Comparison of ENCODE assay signal across 8 mouse cellular contexts in the genomic region with DNA sequence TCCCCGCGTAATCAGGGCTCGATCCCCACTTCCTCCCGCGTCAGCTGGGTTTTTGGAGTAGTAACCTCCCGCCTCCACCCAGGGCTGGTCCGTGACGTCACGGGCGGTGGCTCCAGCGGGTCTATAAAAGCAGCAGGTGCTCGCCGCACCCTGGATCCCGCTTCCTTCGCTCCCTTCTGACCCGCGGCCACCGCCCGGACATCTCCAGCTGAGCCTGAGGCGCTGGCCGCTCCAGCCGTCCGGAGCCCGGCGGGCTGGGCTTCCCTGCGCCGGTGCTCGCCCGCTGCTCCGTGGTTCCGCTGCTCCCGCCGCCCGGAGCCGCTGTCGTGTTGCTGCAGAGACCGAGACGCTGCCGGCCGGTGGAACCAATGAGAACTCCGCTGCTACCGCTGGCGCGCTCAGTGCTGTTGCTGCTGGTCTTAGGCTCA. TPM values are rescaled to one million over a fixed set of nuclear protein-coding genes. Genes with fewer than 3 reads are reported as not detected.
A peak's percentile ranks its signal among the peaks of the same experiment; 100 is the strongest.
DNase-seq lines count a peak whose midpoint lies in the region; ATAC-seq and TF ChIP-seq lines count a peak whose summit lies in the region.

Areg (plus strand) TSS at position 154 of the 428 bp plus-strand sequence.

- no peaks in the 10 kb centered on the region for H3K36me3 ChIP-seq in embryonic facial prominence, embryonic 10.5 days (replicated peaks)
- H3K36me3 ChIP-seq in heart, embryonic 12.5 days = no peaks in the 10 kb centered on the region
- H3K36me3 ChIP-seq in kidney, embryonic 14.5 days (ENCODE audit: control insufficient read depth, insufficient read depth, low read length) = no peaks in the 10 kb centered on the region
- H3K36me3 ChIP-seq in midbrain, embryonic 15.5 days (replicated peaks) = no peaks in the 10 kb centered on the region
- no peaks in the 10 kb centered on the region for H3K36me3 ChIP-seq in stomach, postnatal 0 days (ENCODE audit: control insufficient read depth, insufficient read depth, low read length)

- H3K9ac ChIP-seq in heart, embryonic 12.5 days = peak within 1 kb of the TSS; percentile 63
- H3K9ac ChIP-seq in kidney, embryonic 14.5 days (ENCODE audit: low read depth, low read length) = peak within 1 kb of the TSS; percentile 37; the same call in 1 of the 2 replicates
- peak within 1 kb of the TSS; percentile 48 for H3K9ac ChIP-seq in midbrain, embryonic 15.5 days
- H3K9ac ChIP-seq in stomach, postnatal 0 days (ENCODE audit: low read length) = peak within 1 kb of the TSS; percentile 55

- no peak for TF ChIP-seq EP300 in stomach, postnatal 0 days (optimal IDR thresholded peaks at IDR 0.05)

- under 1% methylated on average over 44 of the region's 44 CpGs for WGBS in cerebellum, adult 2 months
- WGBS in embryonic facial prominence, embryonic 10.5 days = under 1% methylated on average over 44 of the region's 44 CpGs
- WGBS in heart, embryonic 12.5 days = 1% methylated on average over 44 of the region's 44 CpGs
- WGBS in kidney, embryonic 14.5 days = under 1% methylated on average over 44 of the region's 44 CpGs
- WGBS in midbrain, embryonic 15.5 days = under 1% methylated on average over 44 of the region's 44 CpGs
- WGBS in stomach, postnatal 0 days = under 1% methylated on average over 44 of the region's 44 CpGs

- no peaks in the 10 kb centered on the region; the same call in 1 of the 2 replicates for H3K27me3 ChIP-seq in cerebellum, adult 2 months (ENCODE audit: control insufficient read depth, insufficient read depth, low read length)
- H3K27me3 ChIP-seq in embryonic facial prominence, embryonic 10.5 days (replicated peaks; ENCODE audit: low read depth, poor library complexity, severe bottlenecking) = peaks cover 38% of the 10 kb centered on the region
- peaks cover 19% of the 10 kb centered on the region for H3K27me3 ChIP-seq in heart, embryonic 12.5 days (replicated peaks)
- peaks cover 12% of the 10 kb centered on the region for H3K27me3 ChIP-seq in kidney, embryonic 14.5 days (ENCODE audit: control insufficient read depth, insufficient read depth, low read length)
- H3K27me3 ChIP-seq in midbrain, embryonic 15.5 days (replicated peaks) = peaks cover 22% of the 10 kb centered on the region
- H3K27me3 ChIP-seq in stomach, postnatal 0 days (ENCODE audit: control insufficient read depth, insufficient read depth, low read length) = no peaks in the 10 kb centered on the region

- peak; percentile 37 for DNase-seq in cerebellum, adult 2 months
- DNase-seq in cerebellum, adult 11-12 months = no peak
- DNase-seq in embryonic facial prominence, embryonic 10.5 days (ENCODE audit: low spot score) = peak; percentile 71
- DNase-seq in liver = peak; percentile 27
- peak; percentile 85 for DNase-seq in stomach, postnatal 0 days (ENCODE audit: low spot score)

- H3K4me1 ChIP-seq in cerebellum, adult 2 months (ENCODE audit: control insufficient read depth, insufficient read depth, low read length) = no peaks in the 10 kb centered on the region
- peaks cover 12% of the 10 kb centered on the region for H3K4me1 ChIP-seq in embryonic facial prominence, embryonic 10.5 days
- H3K4me1 ChIP-seq in heart, embryonic 12.5 days (replicated peaks) = no peaks in the 10 kb centered on the region; the same call in 1 of the 2 replicates
- H3K4me1 ChIP-seq in kidney, embryonic 14.5 days (ENCODE audit: control insufficient read depth, insufficient read depth, low read length) = no peaks in the 10 kb centered on the region
- peaks cover 4% of the 10 kb centered on the region for H3K4me1 ChIP-seq in midbrain, embryonic 15.5 days
- H3K4me1 ChIP-seq in stomach, postnatal 0 days (replicated peaks; ENCODE audit: control insufficient read depth, insufficient read depth) = no peaks in the 10 kb centered on the region

- TF ChIP-seq CTCF in cerebellum, adult 2 months (IDR thresholded peaks at IDR 0.05; ENCODE audit: borderline replicate concordance, insufficient read depth, low read depth, low read length) = no peak
- peak; percentile 46 for TF ChIP-seq CTCF in stomach, postnatal 0 days (IDR thresholded peaks at IDR 0.05; ENCODE audit: low read depth)

- peak within 1 kb of the TSS; percentile 39 for H3K4me3 ChIP-seq in cerebellum, adult 2 months (replicated peaks; ENCODE audit: insufficient read depth, low read depth, low read length)
- H3K4me3 ChIP-seq in embryonic facial prominence, embryonic 10.5 days = peak within 1 kb of the TSS; percentile 69
- H3K4me3 ChIP-seq in heart, embryonic 12.5 days = peak within 1 kb of the TSS; percentile 64
- peak within 1 kb of the TSS; percentile 48 for H3K4me3 ChIP-seq in kidney, embryonic 14.5 days (ENCODE audit: low read length)
- H3K4me3 ChIP-seq in midbrain, embryonic 15.5 days = peak within 1 kb of the TSS; percentile 82
- H3K4me3 ChIP-seq in stomach, postnatal 0 days (ENCODE audit: low read depth, low read length) = peak within 1 kb of the TSS; percentile 50

- H3K9me3 ChIP-seq in embryonic facial prominence, embryonic 10.5 days = no peaks in the 10 kb centered on the region
- no peaks in the 10 kb centered on the region for H3K9me3 ChIP-seq in heart, embryonic 12.5 days (replicated peaks)
- H3K9me3 ChIP-seq in kidney, embryonic 14.5 days (ENCODE audit: control insufficient read depth, low read length) = no peaks in the 10 kb centered on the region
- H3K9me3 ChIP-seq in midbrain, embryonic 15.5 days = no peaks in the 10 kb centered on the region
- H3K9me3 ChIP-seq in stomach, postnatal 0 days (ENCODE audit: control insufficient read depth, low read length) = no peaks in the 10 kb centered on the region

- TF ChIP-seq POLR2A in cerebellum, adult 2 months (IDR thresholded peaks at IDR 0.05; ENCODE audit: borderline replicate concordance, insufficient read depth, low read length) = no peak

- H3K27ac ChIP-seq in cerebellum, adult 2 months (ENCODE audit: insufficient read depth, low read length) = no peak within 1 kb of the TSS
- peak within 1 kb of the TSS; percentile 14 for H3K27ac ChIP-seq in embryonic facial prominence, embryonic 10.5 days (replicated peaks)
- no peak within 1 kb of the TSS for H3K27ac ChIP-seq in heart, embryonic 12.5 days (ENCODE audit: poor library complexity, severe bottlenecking)
- H3K27ac ChIP-seq in kidney, embryonic 14.5 days (ENCODE audit: low read depth, low read length) = no peak within 1 kb of the TSS
- H3K27ac ChIP-seq in midbrain, embryonic 15.5 days = no peak within 1 kb of the TSS
- peak within 1 kb of the TSS; percentile 20; the same call in 1 of the 2 replicates for H3K27ac ChIP-seq in stomach, postnatal 0 days (replicated peaks)

- H3K4me2 ChIP-seq in heart, embryonic 12.5 days = peak within 1 kb of the TSS; percentile 89
- H3K4me2 ChIP-seq in kidney, embryonic 14.5 days (replicated peaks; ENCODE audit: low read depth, low read length) = peak within 1 kb of the TSS; percentile 95
- peak within 1 kb of the TSS; percentile 98 for H3K4me2 ChIP-seq in midbrain, embryonic 15.5 days
- H3K4me2 ChIP-seq in stomach, postnatal 0 days (replicated peaks; ENCODE audit: low read depth) = peak within 1 kb of the TSS; percentile 76

- peak; percentile 63 for ATAC-seq in heart, embryonic 12.5 days (ENCODE audit: insufficient number of reproducible peaks, low FRiP score)
- ATAC-seq in kidney, embryonic 14.5 days (ENCODE audit: low FRiP score, low TSS enrichment) = peak; percentile 86
- peak; percentile 96 for ATAC-seq in midbrain, embryonic 15.5 days (replicated peaks)
- ATAC-seq in stomach, postnatal 0 days (ENCODE audit: low FRiP score, low TSS enrichment) = peak; percentile 89

RNA-seq across cellular contexts. Expression of gene Areg, which starts in this region (rescaled TPM):
- polyA plus RNA-seq in cerebellum, adult 2 months (2012; rRNA removed) = 0.08 TPM in 2 replicates
- 0.16 TPM in 1 of 2 replicates, not detected in the other for polyA plus RNA-seq in embryonic facial prominence, embryonic 10.5 days (2016; fragmentation: Nextera tagmentation; extraction: Ambion mirVana)
- 0.37 and 0.51 TPM in 2 replicates for polyA plus RNA-seq in heart, embryonic 12.5 days (2016; fragmentation: Nextera tagmentation; extraction: Ambion mirVana)
- polyA plus RNA-seq in kidney, embryonic 14.5 days (2014; fragmentation: Nextera tagmentation; extraction: Ambion mirVana) = 0.18 TPM in 1 of 2 replicates, not detected in the other
- polyA plus RNA-seq in midbrain, embryonic 15.5 days (2015; fragmentation: Nextera tagmentation; extraction: Ambion mirVana) = 0.14 and 0.36 TPM in 2 replicates
- 14.4 and 14.9 TPM in 2 replicates for polyA plus RNA-seq in stomach, postnatal 0 days (2015; fragmentation: Nextera tagmentation; extraction: Ambion mirVana)

Comparison
In these comparisons a context has a peak if more than half of its experiments do, and no peak if none do; other contexts are left out.
1. RNA of gene Areg (polyA plus RNA-seq): 14.4 to 14.9 TPM in stomach, postnatal 0 days; 0.37 to 0.51 TPM in heart, embryonic 12.5 days, 0.14 to 0.36 TPM in midbrain, embryonic 15.5 days, 0.18 TPM in kidney, embryonic 14.5 days, 0.16 TPM in embryonic facial prominence, embryonic 10.5 days and 0.08 TPM in cerebellum, adult 2 months; every median in the first group is over 10 times any median in the second.
2. Peak in DNase-seq and H3K4me3 ChIP-seq in cerebellum, adult 2 months; RNA of the gene not detected or under 1 TPM.
3. Peak in DNase-seq, H3K4me3 ChIP-seq and H3K27ac ChIP-seq in embryonic facial prominence, embryonic 10.5 days; RNA of the gene not detected or under 1 TPM.
4. Peak in ATAC-seq, H3K4me3 ChIP-seq, H3K9ac ChIP-seq and H3K4me2 ChIP-seq in heart, embryonic 12.5 days; RNA of the gene not detected or under 1 TPM.
5. Peak in ATAC-seq, H3K4me3 ChIP-seq, H3K9ac ChIP-seq and H3K4me2 ChIP-seq in kidney, embryonic 14.5 days; RNA of the gene not detected or under 1 TPM.
6. Peak in ATAC-seq, H3K4me3 ChIP-seq, H3K9ac ChIP-seq and H3K4me2 ChIP-seq in midbrain, embryonic 15.5 days; RNA of the gene not detected or under 1 TPM.
7. Peak in every context shown above with its lines, with median percentiles within 50 percentile points of each other: H3K4me3 ChIP-seq, ATAC-seq, H3K4me2 ChIP-seq and H3K9ac ChIP-seq.